In genomic region chr2:12406737-12407136, GRCm38 (mm10) we compare ENCODE assay signal across 27 mouse cellular contexts. TPM values are rescaled to one million over a fixed set of nuclear protein-coding genes. Genes with fewer than 3 reads are reported as not detected.
DNase-seq lines count a peak whose midpoint lies in the region; ATAC-seq and TF ChIP-seq lines count a peak whose summit lies in the region.
"Had no signal": no experiment of that assay in that cellular context is flagged by ENCODE, and none has a peak within 500 bp of the region (broad histone marks: within the 10 kb centered on the region; RNA-seq: fewer than 3 reads in every experiment).

No protein-coding gene starts in this region.

- H3K4me3 ChIP-seq in MEL (ENCODE audit: control insufficient read depth in 1 of 2, insufficient read depth in 1 of 2, low read depth in 2 of 2, low read length in 2 of 2) = no peak overlapping the region
- H3K4me3 ChIP-seq in heart, embryonic 10.5 days = no peak overlapping the region
- H3K4me3 ChIP-seq: embryonic facial prominence, embryonic 10.5 days; hindbrain, embryonic 10.5 days; left cerebral cortex, adult 2 months; liver, embryonic 13.5 days; midbrain, embryonic 15.5 days; myocyte; neural tube, embryonic 13.5 days had no signal

- H3K27ac ChIP-seq in MEL (ENCODE audit: control insufficient read depth, low read depth, low read length) = peak overlapping the region; percentile 38
- H3K27ac ChIP-seq in heart, embryonic 10.5 days = no peak overlapping the region
- H3K27ac ChIP-seq: embryonic facial prominence, embryonic 10.5 days; hindbrain, embryonic 10.5 days; hindbrain, postnatal 0 days; left cerebral cortex, adult 2 months; liver, embryonic 13.5 days; midbrain, embryonic 15.5 days; neural tube, embryonic 13.5 days; stomach, postnatal 0 days had no signal

- no peaks in the 10 kb centered on the region for H3K9me3 ChIP-seq in MEL (replicated peaks; ENCODE audit: insufficient read depth, low read length)
- H3K9me3 ChIP-seq in heart, embryonic 10.5 days = no peaks in the 10 kb centered on the region
- H3K9me3 ChIP-seq: embryonic facial prominence, embryonic 10.5 days; hindbrain, embryonic 10.5 days; liver, embryonic 13.5 days; midbrain, embryonic 15.5 days; neural tube, embryonic 13.5 days had no signal

- ATAC-seq in hematopoietic stem cell, adult 5-6 weeks (replicated peaks in 1 of 2; ENCODE audit: insufficient read depth in 1 of 2, low FRiP score in 2 of 2, low TSS enrichment in 1 of 2, low read depth in 1 of 2, poor library complexity in 2 of 2, severe bottlenecking in 2 of 2) = peak; percentile 66 to 73
- peak; percentile 71 for ATAC-seq in monocyte, adult 5-6 weeks (replicated peaks; ENCODE audit: insufficient number of reproducible peaks, low FRiP score, low TSS enrichment, poor library complexity, severe bottlenecking)
- ATAC-seq: forebrain, postnatal 0 days; hindbrain, postnatal 0 days; midbrain, embryonic 15.5 days; Patski had no signal

- H3K79me2 ChIP-seq in MEL (ENCODE audit: control insufficient read depth, insufficient read depth, low read length, poor library complexity) = no peaks in the 10 kb centered on the region

- peaks cover 0 to 17% of the 10 kb centered on the region in 2 experiments; a peak in 3 of 4 replicates for H3K36me3 ChIP-seq in MEL (ENCODE audit: control insufficient read depth in 1 of 2, insufficient read depth in 2 of 2, low read length in 2 of 2)
- H3K36me3 ChIP-seq in heart, embryonic 10.5 days = no peaks in the 10 kb centered on the region
- H3K36me3 ChIP-seq: embryonic facial prominence, embryonic 10.5 days; hindbrain, embryonic 10.5 days; midbrain, embryonic 15.5 days had no signal

- peak; percentile 38 to 64; a peak in 2 of 4 replicates for TF ChIP-seq EP300 in MEL (IDR thresholded peaks at IDR 0.05; ENCODE audit: low read depth in 1 of 2, low read length in 2 of 2)

- no peak for TF ChIP-seq CTCF in MEL (IDR thresholded peaks at IDR 0.05 in 2 of 3, conservative IDR thresholded peaks at IDR 0.05 in 1 of 3; ENCODE audit: control insufficient read depth in 1 of 3, insufficient read depth in 1 of 3, low read depth in 2 of 3, low read length in 3 of 3, poor library complexity in 1 of 3, severe bottlenecking in 1 of 3)

- H3K27me3 ChIP-seq in MEL (ENCODE audit: control insufficient read depth in 1 of 2, insufficient read depth in 2 of 2, low read length in 2 of 2) = no peaks in the 10 kb centered on the region
- no peaks in the 10 kb centered on the region for H3K27me3 ChIP-seq in heart, embryonic 10.5 days (ENCODE audit: insufficient read depth, poor library complexity, severe bottlenecking)
- H3K27me3 ChIP-seq: liver, embryonic 13.5 days; midbrain, embryonic 15.5 days; neural tube, embryonic 13.5 days; Patski had no signal

- 0 out of 2 replicates have a peak overlapping the region, but pooled peaks have one; percentile 4 for H3K9ac ChIP-seq in MEL (ENCODE audit: control insufficient read depth, low read depth, low read length, poor library complexity, severe bottlenecking)
- H3K9ac ChIP-seq: forebrain, postnatal 0 days; liver, embryonic 13.5 days; lung, embryonic 14.5 days; midbrain, embryonic 15.5 days; neural tube, embryonic 13.5 days had no signal

- DNase-seq in A20 (ENCODE audit: low read depth, low spot score) (peak; percentile 54), MEL (ENCODE audit: low read depth, low spot score) (peak; percentile 77)
- no peak for DNase-seq in heart, embryonic 10.5 days (ENCODE audit: low spot score)
- no peak for DNase-seq in retina, embryonic 14.5 days (ENCODE audit: low spot score)
- DNase-seq in cerebellum, postnatal 14 days = no peak
- DNase-seq in frontal cortex, postnatal 36 days (ENCODE audit: low spot score in 2 of 2) = no peak
- DNase-seq: adrenal gland, adult 8-10 months; cerebellum, adult 18-20 months; forebrain, postnatal 0 days; gastrocnemius, postnatal 25 days; kidney, adult 11 months; layer of hippocampus, adult 9-11 months; liver, embryonic 13.5 days; lung, embryonic 14.5 days; right cerebral cortex, adult 18-20 months; thymus, adult 2 months had no signal

- no peak for TF ChIP-seq RAD21 in MEL (IDR thresholded peaks at IDR 0.05; ENCODE audit: low read depth, low read length)

- no peak for TF ChIP-seq POLR2A in MEL (IDR thresholded peaks at IDR 0.05; ENCODE audit: control insufficient read depth in 1 of 2, insufficient read depth in 1 of 2, low read depth in 1 of 2, low read length in 2 of 2, poor library complexity in 1 of 2)

- 95% methylated on average over 2 of the region's 2 CpGs for WGBS in heart, embryonic 10.5 days

- peaks cover 0 to under 1% of the 10 kb centered on the region in 2 experiments; a peak in 1 of 4 replicates for H3K4me1 ChIP-seq in MEL (ENCODE audit: control insufficient read depth in 1 of 2, insufficient read depth in 2 of 2, low read length in 2 of 2)
- peaks cover 13% of the 10 kb centered on the region for H3K4me1 ChIP-seq in heart, embryonic 10.5 days
- H3K4me1 ChIP-seq: embryonic facial prominence, embryonic 10.5 days; hindbrain, embryonic 10.5 days; midbrain, embryonic 15.5 days; neural tube, embryonic 13.5 days had no signal

TF ChIP-seq in MEL, 35 proteins besides CTCF, POLR2A, EP300 and RAD21:
- TF ChIP-seq ETS1 (IDR thresholded peaks at IDR 0.05; ENCODE audit: low read depth, low read length) (peak; percentile 54), KAT2A (conservative IDR thresholded peaks at IDR 0.05; ENCODE audit: low read depth, low read length) (no peak), RCOR1 (IDR thresholded peaks at IDR 0.05; ENCODE audit: low read depth, low read length) (no peak), UBTF (IDR thresholded peaks at IDR 0.05; ENCODE audit: borderline replicate concordance, insufficient read depth, low read depth, low read length) (no peak), TBP (IDR thresholded peaks at IDR 0.05; ENCODE audit: low read depth, low read length) (0 out of 2 replicates have a peak, but pooled peaks have one; percentile 15), JUND (IDR thresholded peaks at IDR 0.05; ENCODE audit: low read depth, low read length) (peak; percentile 63; the same call in 1 of the 2 replicates)

RNA-seq across cellular contexts. Expression of gene Mindy3, which starts 12.5 kb away (rescaled TPM):
- 23.5 and 23.8 TPM in 2 replicates for total RNA-seq in MEL (2012; rRNA removed)
- polyA plus RNA-seq in MEL (2012; ENCODE audit: insufficient read depth in 1 of 2, insufficient read length in 2 of 2, low read depth in 1 of 2, low replicate concordance in 2 of 2, missing spikeins in 1 of 2) = 10 to 100 TPM in 1 of 2 experiments, not detected in 1; 40.6 TPM
- 18.4 and 22.8 TPM in 2 replicates for total RNA-seq in hematopoietic stem cell, adult 5-6 weeks (2017)
- 30.5 to 73.2 TPM (median 47.8 TPM) in 3 replicates for total RNA-seq in monocyte, adult 5-6 weeks (2017)
- 31.0 and 32.4 TPM in 2 replicates for polyA plus RNA-seq in heart, embryonic 10.5 days (2016; fragmentation: Nextera tagmentation; extraction: Ambion mirVana)

Comparison
In these comparisons a context has a peak if more than half of its experiments do, and no peak if none do; other contexts are left out.
1. DNase-seq: peak in A20 (single experiment) and MEL (single experiment); none in heart, embryonic 10.5 days (single experiment), retina, embryonic 14.5 days (single experiment), cerebellum, postnatal 14 days (0 of 2) and frontal cortex, postnatal 36 days (0 of 2).